In the genomic region with DNA sequence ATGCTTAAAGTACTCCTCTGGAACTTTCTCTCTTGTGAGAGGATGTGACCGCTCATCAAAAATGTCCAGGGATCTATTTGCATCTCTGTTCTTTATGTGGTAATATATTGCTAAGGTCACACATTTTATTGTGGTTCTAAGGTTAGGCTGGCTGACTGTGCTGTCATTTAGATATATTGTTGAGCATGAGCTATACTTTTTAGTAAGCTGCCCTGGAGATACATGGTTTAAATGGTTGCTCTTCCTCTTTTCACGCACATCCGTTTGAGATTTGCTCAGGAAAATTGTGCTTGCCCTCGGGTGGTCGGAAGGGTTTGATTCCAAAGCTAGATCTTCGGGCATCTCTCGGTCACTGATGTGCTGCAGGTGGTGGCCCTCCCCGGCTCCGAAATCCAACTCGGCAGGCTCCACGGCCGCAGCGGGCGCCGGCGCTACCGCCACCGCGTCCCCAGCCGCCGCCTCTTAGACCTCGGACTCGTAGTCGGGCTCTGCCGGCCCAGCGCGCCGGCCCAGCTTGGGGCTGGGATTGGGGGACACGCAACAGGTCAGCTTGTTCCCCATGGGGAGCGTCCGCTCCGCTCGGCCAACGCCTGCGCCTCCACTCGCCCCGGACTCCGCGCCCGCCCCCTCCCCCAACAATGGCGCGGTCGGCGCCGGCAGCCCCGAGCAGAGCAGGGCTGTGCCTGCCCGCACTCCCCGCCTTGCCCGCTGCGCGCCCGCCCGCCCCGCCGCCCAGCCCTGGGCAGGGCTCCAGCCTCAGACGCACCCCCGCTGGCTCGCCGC, we compare ENCODE assay signal across 9 mouse cellular contexts. TPM values are rescaled to one million over a fixed set of nuclear protein-coding genes. Genes with fewer than 3 reads are reported as not detected.
DNase-seq lines count a peak whose midpoint lies in the region; ATAC-seq lines count a peak whose summit lies in the region.
"Had no signal": no experiment of that assay in that cellular context is flagged by ENCODE, and none has a peak within 500 bp of the region (broad histone marks: within the 10 kb centered on the region; RNA-seq: fewer than 3 reads in every experiment).

No protein-coding gene starts in this region.

- H3K4me1 ChIP-seq in heart, embryonic 12.5 days (replicated peaks), result no peaks in the 10 kb centered on the region
- H3K4me1 ChIP-seq in limb, embryonic 13.5 days, result no peaks in the 10 kb centered on the region

- peak; percentile 37 for DNase-seq in CD4-positive, CD25-positive, alpha-beta regulatory T cell, adult 2 months (ENCODE audit: low read depth, low spot score)
- DNase-seq in adrenal gland, postnatal 10 days, result peak; percentile 67
- peak; percentile 20 for DNase-seq in naive thymus-derived CD4-positive, alpha-beta T cell, adult 2 months (ENCODE audit: low read depth)
- DNase-seq in layer of hippocampus, postnatal 25 days (ENCODE audit: extremely low spot score in 1 of 2, low spot score in 1 of 2), result no peak
- DNase-seq in frontal cortex, adult 2 months (ENCODE audit: extremely low spot score in 1 of 2, low spot score in 1 of 2), result no peak

- no peaks in the 10 kb centered on the region for H3K36me3 ChIP-seq in heart, embryonic 12.5 days
- H3K36me3 ChIP-seq in limb, embryonic 13.5 days, result no peaks in the 10 kb centered on the region

- H3K9ac ChIP-seq in heart, embryonic 12.5 days, result peak overlapping the region; percentile 42
- peak overlapping the region; percentile 45; the same call in 1 of the 2 replicates for H3K9ac ChIP-seq in limb, embryonic 13.5 days

- H3K4me3 ChIP-seq in heart, embryonic 12.5 days, result peak overlapping the region; percentile 60
- peak overlapping the region; percentile 48 for H3K4me3 ChIP-seq in limb, embryonic 13.5 days

- WGBS in heart, embryonic 12.5 days, result 2% methylated on average over 59 of the region's 59 CpGs
- WGBS in limb, embryonic 13.5 days, result 3% methylated on average over 48 of the region's 59 CpGs

- ATAC-seq in CD4-positive, CD25-positive, alpha-beta regulatory T cell, adult 4 months, result no peak
- ATAC-seq in heart, embryonic 12.5 days (ENCODE audit: insufficient number of reproducible peaks, low FRiP score), result peak; percentile 80
- ATAC-seq in limb, embryonic 13.5 days (ENCODE audit: low FRiP score, low read depth), result peak; percentile 78

- H3K4me2 ChIP-seq in heart, embryonic 12.5 days, result peak overlapping the region; percentile 78
- H3K4me2 ChIP-seq in limb, embryonic 13.5 days (replicated peaks), result peak overlapping the region; percentile 63

- H3K9me3 ChIP-seq in heart, embryonic 12.5 days (replicated peaks), result no peaks in the 10 kb centered on the region
- no peaks in the 10 kb centered on the region for H3K9me3 ChIP-seq in limb, embryonic 13.5 days

- no peaks in the 10 kb centered on the region for H3K27me3 ChIP-seq in heart, embryonic 12.5 days (replicated peaks)
- H3K27me3 ChIP-seq in limb, embryonic 13.5 days, result peaks cover 9% of the 10 kb centered on the region

- H3K27ac ChIP-seq in heart, embryonic 12.5 days (ENCODE audit: poor library complexity, severe bottlenecking), result no peak overlapping the region
- H3K27ac ChIP-seq in limb, embryonic 13.5 days, result no peak overlapping the region

RNA-seq across cellular contexts. Expression of gene Trim30d, which starts 5.9 kb away (rescaled TPM):
- 10 to 100 TPM; 40.7 to 42.4 TPM for polyA plus RNA-seq in CD4-positive, CD25-positive, alpha-beta regulatory T cell, adult 4 months (2017; shearing (Covaris generic))
- 1 to 10 TPM; 3.3 to 5.3 TPM for total RNA-seq in adrenal gland, postnatal 10 days (2021)
- 0.23 and 0.31 TPM in 2 replicates for polyA plus RNA-seq in heart, embryonic 12.5 days (2016; fragmentation: Nextera tagmentation; extraction: Ambion mirVana)
- polyA plus RNA-seq in limb, embryonic 13.5 days (2015; fragmentation: Nextera tagmentation; extraction: Ambion mirVana), result 0.31 and 0.36 TPM in 2 replicates
- under 1 TPM; 0.49 to 0.61 TPM for total RNA-seq in layer of hippocampus, postnatal 25 days (2021)
- 1.6 and 1.8 TPM in 2 replicates for polyA plus RNA-seq in frontal cortex, adult 2 months (2012; rRNA removed)

RNA-seq across cellular contexts. Expression of gene Trim30a, which starts 36.8 kb away (rescaled TPM):
- polyA plus RNA-seq in CD4-positive, CD25-positive, alpha-beta regulatory T cell, adult 4 months (2017; shearing (Covaris generic)), result 10 to 100 TPM; 81.7 to 90.6 TPM
- 1 to 10 TPM; 4.2 TPM for total RNA-seq in adrenal gland, postnatal 10 days (2021)
- polyA plus RNA-seq in heart, embryonic 12.5 days (2016; fragmentation: Nextera tagmentation; extraction: Ambion mirVana), result 0.49 and 0.76 TPM in 2 replicates
- 1.0 and 1.2 TPM in 2 replicates for polyA plus RNA-seq in limb, embryonic 13.5 days (2015; fragmentation: Nextera tagmentation; extraction: Ambion mirVana)
- total RNA-seq in layer of hippocampus, postnatal 25 days (2021), result under 1 TPM; 0.42 to 0.86 TPM
- polyA plus RNA-seq in frontal cortex, adult 2 months (2012; rRNA removed), result 2.6 and 2.8 TPM in 2 replicates

RNA-seq across cellular contexts. Expression of gene Olfr651, which starts 48.2 kb away (rescaled TPM):
- not detected for polyA plus RNA-seq in CD4-positive, CD25-positive, alpha-beta regulatory T cell, adult 4 months (2017; shearing (Covaris generic))
- total RNA-seq in adrenal gland, postnatal 10 days (2021), result not detected
- polyA plus RNA-seq in heart, embryonic 12.5 days (2016; fragmentation: Nextera tagmentation; extraction: Ambion mirVana), result not detected in 2 replicates
- polyA plus RNA-seq in limb, embryonic 13.5 days (2015; fragmentation: Nextera tagmentation; extraction: Ambion mirVana), result not detected in 2 replicates
- total RNA-seq in layer of hippocampus, postnatal 25 days (2021), result not detected
- not detected in 2 replicates for polyA plus RNA-seq in frontal cortex, adult 2 months (2012; rRNA removed)
- total RNA-seq: neutrophil, adult 5-6 weeks had no signal

RNA-seq across cellular contexts. Expression of gene Olfr652, which starts 58.9 kb away (rescaled TPM):
- under 1 TPM in 1 of 2 experiments, not detected in 1; 0.13 TPM for polyA plus RNA-seq in CD4-positive, CD25-positive, alpha-beta regulatory T cell, adult 4 months (2017; shearing (Covaris generic))
- not detected for total RNA-seq in adrenal gland, postnatal 10 days (2021)
- polyA plus RNA-seq in heart, embryonic 12.5 days (2016; fragmentation: Nextera tagmentation; extraction: Ambion mirVana), result not detected in 2 replicates
- not detected in 2 replicates for polyA plus RNA-seq in limb, embryonic 13.5 days (2015; fragmentation: Nextera tagmentation; extraction: Ambion mirVana)
- total RNA-seq in layer of hippocampus, postnatal 25 days (2021), result not detected
- polyA plus RNA-seq in frontal cortex, adult 2 months (2012; rRNA removed), result not detected in 2 replicates
- total RNA-seq: neutrophil, adult 5-6 weeks had no signal

Comparison
In these comparisons a context has a peak if more than half of its experiments do, and no peak if none do; other contexts are left out.
1. DNase-seq: peak in CD4-positive, CD25-positive, alpha-beta regulatory T cell, adult 2 months (single experiment), adrenal gland, postnatal 10 days (single experiment) and naive thymus-derived CD4-positive, alpha-beta T cell, adult 2 months (single experiment); none in layer of hippocampus, postnatal 25 days (0 of 2) and frontal cortex, adult 2 months (0 of 2).
2. RNA of gene Trim30d, which starts 5.9 kb away (polyA plus RNA-seq): 40.7 to 42.4 TPM in CD4-positive, CD25-positive, alpha-beta regulatory T cell, adult 4 months; 1.6 to 1.8 TPM in frontal cortex, adult 2 months, 0.31 to 0.36 TPM in limb, embryonic 13.5 days and 0.23 to 0.31 TPM in heart, embryonic 12.5 days; every median in the first group is over 10 times any median in the second.
3. RNA of gene Trim30a, which starts 36.8 kb away (polyA plus RNA-seq): 81.7 to 90.6 TPM in CD4-positive, CD25-positive, alpha-beta regulatory T cell, adult 4 months; 2.6 to 2.8 TPM in frontal cortex, adult 2 months, 1.0 to 1.2 TPM in limb, embryonic 13.5 days and 0.49 to 0.76 TPM in heart, embryonic 12.5 days; every median in the first group is over 10 times any median in the second.